Mouse (Mus musculus) ES-CJ7 (cell line): ENCODE measurements around the gene 9230112D13Rik.

Experiments used
- DNase-seq: peaks from one replicate; pipeline ENCODE4 v3.0.0; 2011; ENCODE audit warnings: low read depth, low spot score

9230112D13Rik gene

DNA sequence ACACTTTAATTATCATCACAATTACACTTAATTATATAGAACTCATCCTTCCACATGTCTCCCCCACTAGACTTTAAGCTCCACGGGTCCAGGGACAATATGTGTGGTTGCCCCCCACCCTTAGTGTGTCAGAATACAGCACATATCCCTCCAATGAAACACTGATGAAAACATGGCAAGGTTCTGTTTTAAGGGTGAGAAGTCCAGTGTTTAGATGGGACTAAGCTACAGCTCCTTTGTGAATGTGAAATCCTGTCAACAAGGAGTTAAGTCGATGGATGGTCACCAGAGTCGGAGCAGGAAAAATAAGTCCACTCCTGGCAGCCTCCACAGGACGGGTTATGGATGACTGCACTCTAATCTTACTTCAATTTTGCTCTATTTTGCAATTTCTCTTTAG, 22.3 kb downstream of the 9230112D13Rik start:
- no peak for DNase-seq

DNA sequence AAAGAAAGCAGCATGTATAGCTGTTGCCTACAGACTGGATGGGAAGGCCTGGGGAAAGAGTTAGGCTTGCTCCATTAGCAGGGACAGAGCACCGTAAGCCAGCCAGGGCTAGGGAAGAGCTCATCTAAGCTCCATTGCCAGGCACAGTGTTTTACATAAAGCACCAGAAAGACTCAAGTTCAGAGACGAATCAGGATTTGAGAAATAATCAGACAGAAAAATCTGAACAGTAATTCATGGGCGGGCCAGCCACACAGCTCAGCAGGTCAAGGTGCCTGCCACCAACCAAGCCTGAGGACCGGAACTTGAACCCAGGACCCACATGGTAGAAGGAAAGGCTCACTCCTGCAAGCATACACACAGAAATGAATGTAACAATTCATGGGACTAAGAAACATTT, 22.9 kb downstream of the 9230112D13Rik start:
- no peak for DNase-seq

DNA sequence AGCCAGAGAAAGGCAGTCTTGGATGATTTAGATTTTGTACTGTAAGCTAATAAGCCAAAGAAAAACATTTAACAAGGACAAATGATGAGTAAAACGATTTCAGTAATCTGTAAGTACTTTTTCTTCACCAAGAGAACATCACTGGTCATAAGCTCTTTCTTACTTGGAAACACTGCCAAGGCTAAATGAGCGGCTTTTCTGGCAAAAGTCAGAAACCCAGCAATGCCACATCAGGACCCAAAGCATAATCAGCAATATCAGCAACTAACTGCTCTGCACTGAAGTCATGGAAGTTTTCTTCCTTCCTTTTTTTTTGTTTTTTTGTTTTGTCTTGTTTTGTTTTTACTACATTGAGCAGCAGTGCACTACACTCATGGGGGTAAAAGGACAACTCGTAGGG, 25.3 kb downstream of the 9230112D13Rik start:
- DNase-seq: no peak

DNA sequence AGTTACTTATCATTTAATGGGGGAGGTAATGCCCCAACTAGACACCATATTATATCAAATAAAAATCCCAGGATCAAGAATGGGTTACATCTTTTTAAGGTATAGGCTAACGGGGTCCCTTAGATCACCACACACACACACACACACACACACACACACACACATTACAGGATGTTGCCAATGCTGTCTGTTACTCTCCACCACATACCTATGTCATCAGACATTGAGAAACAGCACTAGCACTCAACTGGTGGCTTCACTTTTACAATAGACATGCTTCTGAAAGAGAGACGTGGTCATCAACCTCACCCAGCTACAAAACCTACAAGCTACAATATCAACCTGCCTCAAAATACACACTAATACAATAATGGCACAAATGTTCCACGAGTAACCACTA, 28.9 kb downstream of the 9230112D13Rik start:
- DNase-seq: no peak

DNA sequence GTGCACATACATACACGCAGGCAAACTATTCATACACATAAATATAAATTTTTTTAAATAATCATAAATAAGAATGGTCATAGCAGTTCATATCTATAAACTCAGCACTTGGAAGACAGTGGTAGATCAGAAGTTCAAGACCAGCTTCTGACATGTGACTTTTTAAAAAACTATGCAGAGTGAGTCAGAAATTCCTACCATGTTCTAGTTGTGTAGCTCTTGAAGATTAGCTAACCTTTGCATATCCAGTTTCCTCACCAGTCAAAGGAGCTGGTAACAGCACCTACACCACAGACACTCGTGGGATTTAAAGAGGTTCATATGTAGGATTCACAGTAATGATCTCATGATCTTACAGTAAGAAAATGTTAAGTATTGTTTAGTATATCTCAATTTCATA, 29.9 kb downstream of the 9230112D13Rik start:
- no peak for DNase-seq

DNA sequence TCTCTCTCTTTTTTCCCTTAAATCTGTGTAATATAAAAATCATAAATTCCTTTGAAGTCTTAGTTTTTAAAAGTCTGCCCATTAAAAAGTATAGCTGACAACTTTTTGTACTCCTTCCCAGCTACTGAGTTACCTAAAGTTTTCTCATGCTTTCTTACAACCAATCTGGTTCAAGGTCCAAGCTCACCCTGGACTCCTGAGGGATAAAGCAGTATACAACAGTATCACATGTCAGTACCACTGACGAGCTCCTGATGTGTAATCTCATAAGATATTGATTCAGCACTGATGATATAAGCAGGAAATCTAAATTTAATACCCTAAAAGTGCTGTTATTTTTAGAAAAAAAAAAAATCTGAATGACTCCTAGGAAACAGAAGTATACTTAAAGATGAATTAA, 31.6 kb downstream of the 9230112D13Rik start:
- DNase-seq: no peak

DNA sequence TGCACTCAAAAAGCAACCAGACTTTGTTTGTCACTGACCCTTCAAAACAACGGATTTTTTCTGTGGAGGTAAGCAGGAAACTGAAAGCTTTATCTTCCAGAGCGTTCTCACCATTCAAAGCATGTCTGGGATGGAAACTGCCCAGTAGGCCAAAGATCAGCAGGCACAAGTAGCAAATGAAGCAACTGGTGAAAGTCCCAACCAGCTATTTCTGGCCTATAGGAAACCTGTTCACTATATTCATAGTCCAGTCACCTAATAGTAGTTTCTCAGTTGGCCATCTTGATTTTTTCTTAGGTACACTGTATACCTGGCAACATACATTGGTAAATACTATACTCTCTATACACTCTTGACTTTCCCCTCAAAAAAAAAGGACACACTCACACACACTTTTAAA, 32.7 kb downstream of the 9230112D13Rik start:
- no peak for DNase-seq

DNA sequence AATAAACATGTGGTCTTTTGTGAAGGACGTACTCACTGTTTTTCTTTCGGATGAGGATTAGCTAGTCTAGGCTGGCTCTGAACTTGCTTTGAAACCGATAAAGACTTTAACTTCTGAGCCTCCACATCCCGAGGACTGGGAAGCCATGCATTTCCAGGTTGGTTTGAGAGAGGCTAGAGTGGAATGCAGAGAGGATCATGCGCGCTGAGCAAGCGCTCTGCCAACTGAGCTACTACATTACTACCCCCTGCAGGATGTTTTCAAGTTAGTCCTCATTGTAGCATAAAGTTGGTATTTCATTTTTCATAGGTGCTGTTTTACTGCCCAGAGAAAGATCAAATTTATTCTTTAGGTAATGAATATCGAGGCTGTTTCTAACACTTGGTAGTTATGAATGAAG, 36.4 kb downstream of the 9230112D13Rik start:
- no peak for DNase-seq

DNA sequence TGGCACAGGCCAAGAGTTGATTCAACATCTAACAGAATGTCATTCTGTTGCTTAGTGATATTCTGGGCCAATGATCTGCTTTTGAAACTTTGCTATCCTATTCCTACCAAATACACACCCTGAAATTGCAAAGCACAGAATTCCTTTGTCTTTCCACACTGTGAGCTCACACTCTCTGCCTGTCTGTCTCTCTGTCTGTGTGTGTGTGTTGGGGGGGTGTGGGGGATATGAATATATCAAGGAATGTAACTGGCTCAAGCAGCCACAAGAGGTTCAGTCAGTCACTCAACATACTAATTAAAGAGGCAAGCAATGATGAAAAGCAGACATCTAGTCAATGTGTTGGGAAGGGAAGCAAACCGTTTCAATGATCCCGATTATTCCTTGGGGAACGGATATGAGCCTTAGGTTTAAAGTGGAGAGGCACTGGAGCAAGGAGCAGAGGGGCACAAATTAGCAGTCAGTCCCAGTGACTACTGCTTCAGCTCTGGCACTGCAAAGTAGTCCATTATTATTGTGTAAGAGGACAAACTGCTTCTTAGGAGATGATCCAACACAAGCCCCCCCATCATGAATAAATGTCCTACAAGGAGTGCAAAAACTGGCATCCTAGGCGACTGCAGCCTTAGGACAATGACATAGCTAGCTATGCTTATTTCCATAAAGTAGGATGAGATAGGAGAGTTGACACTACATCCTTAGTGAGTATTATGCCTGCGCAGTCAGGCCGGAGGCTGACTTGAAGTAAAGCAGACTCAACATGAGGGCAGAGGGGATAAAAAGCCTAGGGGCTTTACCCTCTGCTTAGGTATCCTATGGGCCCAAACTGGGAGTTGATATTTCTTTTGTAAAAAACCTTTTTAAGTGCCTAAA, 38.9 kb downstream of the 9230112D13Rik start:
- no peak for DNase-seq

DNA sequence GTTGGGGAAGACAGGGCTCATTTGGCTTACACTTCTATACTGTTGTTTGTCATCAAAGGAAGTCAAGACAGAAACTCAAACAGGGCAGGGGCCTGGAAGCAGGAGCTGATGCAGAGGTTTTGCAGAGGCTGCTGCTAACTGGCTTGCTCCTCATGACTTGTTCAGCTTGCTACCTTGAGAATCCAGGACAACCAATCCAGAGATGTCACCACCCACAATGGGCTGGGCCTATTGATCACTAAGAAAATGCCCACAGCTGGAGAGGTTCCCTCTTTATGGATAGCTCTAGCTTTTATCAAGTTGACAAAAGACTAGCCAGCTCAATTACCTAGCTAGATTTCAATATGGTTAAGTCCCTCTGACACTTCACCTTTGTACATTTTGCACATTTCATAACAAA, 51.0 kb downstream of the 9230112D13Rik start:
- peak; percentile 45 for DNase-seq

DNA sequence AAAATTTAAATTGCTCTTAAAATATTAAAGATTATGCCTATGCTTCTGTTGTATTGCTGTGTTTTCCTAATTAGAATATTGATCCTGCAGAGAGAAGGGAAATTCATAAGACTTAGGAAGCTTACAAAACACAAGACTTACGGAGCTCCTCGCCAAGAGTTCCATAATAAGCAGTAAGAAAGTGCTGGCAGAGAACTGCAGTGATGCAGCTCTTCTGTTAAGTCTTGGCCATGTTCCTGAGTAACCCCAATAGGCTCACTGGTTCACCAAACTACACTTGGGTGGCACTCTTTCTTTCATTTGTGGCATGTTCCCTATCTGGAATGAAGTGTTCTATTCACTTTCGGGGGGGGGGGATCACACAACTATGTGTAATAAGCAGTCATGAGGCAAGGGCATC, 56.3 kb downstream of the 9230112D13Rik start:
- DNase-seq: no peak
